Mouse (Mus musculus) hindbrain, postnatal 0 days (tissue): ENCODE measurements at regions not wholly inside any gene's neighbourhood (a gene's known extent, or its start where the extent isn't known, plus 50 kb on each side); places are given as distances from the start of the nearest gene placed in this dataset.

Source experiments
- ATAC-seq: fragments of 200-750 bp; cut with Nextera tagmentation; 2 replicates; pipeline ENCODE4 v1.8.0; 2017; ENCODE audit warnings: mild to moderate bottlenecking, moderate TSS enrichment, moderate library complexity
- DNase-seq: peaks from one replicate; pipeline ENCODE4 v3.0.0-alpha.2; 2015; ENCODE audit warnings: low spot score
- H3K27ac ChIP-seq: fragments of 300-500 bp; sonication (generic); 2 replicates; pipeline ENCODE4 v1.5.1; 2014; ENCODE audit warnings: mild to moderate bottlenecking
- H3K27me3 ChIP-seq: fragments of 300-500 bp; sonication (generic); 2 replicates; pipeline ENCODE4 v1.6.1; 2014; ENCODE audit warnings: low read length, mixed read lengths; ENCODE audit not compliant: insufficient read depth
- H3K36me3 ChIP-seq: fragments of 300-500 bp; sonication (generic); 2 replicates; pipeline ENCODE4 v1.6.1; 2014; ENCODE audit warnings: low read length, mixed read lengths; ENCODE audit not compliant: insufficient read depth
- H3K4me1 ChIP-seq: fragments of 300-500 bp; sonication (generic); 2 replicates; pipeline ENCODE4 v1.6.1; 2014; ENCODE audit warnings: antibody characterized with exemption, low read length, mixed read lengths; ENCODE audit not compliant: insufficient read depth
- H3K4me2 ChIP-seq: fragments of 300-500 bp; sonication (generic); 2 replicates; pipeline ENCODE4 v1.6.1; 2014; ENCODE audit warnings: low read depth, mild to moderate bottlenecking, low read length, moderate library complexity, mixed read lengths
- H3K4me3 ChIP-seq: fragments of 300-500 bp; sonication (generic); 2 replicates; pipeline ENCODE4 v1.5.1; 2014; ENCODE audit warnings: low read length
- H3K9ac ChIP-seq: fragments of 300-500 bp; sonication (generic); replicated peaks from 2 replicates; pipeline ENCODE4 v1.6.1; 2014; ENCODE audit warnings: mild to moderate bottlenecking, low read length, moderate library complexity, mixed read lengths
- H3K9me3 ChIP-seq: fragments of 300-500 bp; sonication (generic); 2 replicates; pipeline ENCODE4 v1.6.1; 2016; ENCODE audit warnings: low read length, mixed read lengths
- CTCF ChIP-seq: IDR thresholded peaks from 2 replicates; pipeline ENCODE4 v1.5.1; 2016; ENCODE audit warnings: antibody characterized with exemption, control low read depth, low read depth
- WGBS: fragments of 180-500 bp; shearing (Covaris S2); extraction: QIAGEN DNeasy Blood & Tissue Kit; methylation state at CpG from one replicate; pipeline ENCODE4 v1.1.7; 2014; 5-methylcytosine and 5-hydroxymethylcytosine counted together

DNA sequence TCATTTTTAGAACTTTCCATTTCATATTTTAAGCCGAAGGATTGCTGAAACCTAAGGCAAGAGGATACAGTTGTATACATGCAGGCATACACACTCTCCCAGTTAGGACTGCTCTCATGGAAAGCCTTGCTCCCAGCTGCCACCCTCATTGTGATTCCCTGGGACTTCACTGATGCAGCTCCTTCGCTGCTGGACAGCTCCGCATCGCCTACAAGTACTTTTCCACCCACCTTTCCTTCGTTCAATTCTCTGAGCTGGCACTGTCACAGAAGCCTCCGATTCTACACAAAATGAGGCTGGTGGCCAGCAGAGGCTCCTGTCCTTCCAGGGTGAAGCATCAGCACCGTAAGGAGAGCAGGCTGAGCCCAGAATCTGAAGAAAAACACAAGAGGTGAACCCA, 105.5 kb upstream of the Mkln1 start:
- 54% methylated on average over 7 of the region's 7 CpGs for WGBS
- ATAC-seq (no peak), DNase-seq (no peak)
- H3K4me3 ChIP-seq = no peak overlapping the region
- no peak overlapping the region for H3K9ac ChIP-seq
- no peaks in the 10 kb centered on the region for H3K9me3 ChIP-seq
- no peaks in the 10 kb centered on the region for H3K27me3 ChIP-seq
- H3K27ac ChIP-seq = no peak overlapping the region
- no peak for TF ChIP-seq CTCF
- H3K4me2 ChIP-seq = no peak overlapping the region
- no peaks in the 10 kb centered on the region for H3K36me3 ChIP-seq
- H3K4me1 ChIP-seq = peaks cover 7% of the 10 kb centered on the region; the same call in 1 of the 2 replicates

DNA sequence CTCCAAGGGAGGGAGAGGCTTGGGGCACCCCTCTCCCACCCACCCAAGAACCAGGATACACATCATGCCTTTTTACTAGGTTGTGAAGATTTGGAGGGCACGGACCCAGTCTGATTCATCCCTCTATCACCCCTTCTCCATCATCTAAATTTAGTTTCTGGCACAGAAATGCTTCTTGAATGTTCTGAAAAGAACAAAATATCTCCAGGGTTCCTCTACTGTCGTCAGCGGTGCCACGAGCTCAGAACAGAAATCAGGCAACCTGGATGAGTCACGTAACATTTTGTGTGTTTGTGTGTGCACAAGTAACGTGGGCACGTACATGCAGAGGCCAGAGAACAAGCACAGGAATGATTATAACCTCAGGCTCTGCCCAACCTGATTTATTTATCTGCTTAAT, 99.1 kb upstream of the Mkln1 start:
- no peak overlapping the region for H3K9ac ChIP-seq
- no peaks in the 10 kb centered on the region for H3K4me1 ChIP-seq
- no peak overlapping the region for H3K4me3 ChIP-seq
- no peaks in the 10 kb centered on the region for H3K27me3 ChIP-seq
- no peaks in the 10 kb centered on the region for H3K36me3 ChIP-seq
- H3K27ac ChIP-seq = no peak overlapping the region
- 84% methylated on average over 7 of the region's 7 CpGs for WGBS
- no peaks in the 10 kb centered on the region for H3K9me3 ChIP-seq
- H3K4me2 ChIP-seq = no peak overlapping the region
- no peak for ATAC-seq
- DNase-seq = no peak
- no peak for TF ChIP-seq CTCF

DNA sequence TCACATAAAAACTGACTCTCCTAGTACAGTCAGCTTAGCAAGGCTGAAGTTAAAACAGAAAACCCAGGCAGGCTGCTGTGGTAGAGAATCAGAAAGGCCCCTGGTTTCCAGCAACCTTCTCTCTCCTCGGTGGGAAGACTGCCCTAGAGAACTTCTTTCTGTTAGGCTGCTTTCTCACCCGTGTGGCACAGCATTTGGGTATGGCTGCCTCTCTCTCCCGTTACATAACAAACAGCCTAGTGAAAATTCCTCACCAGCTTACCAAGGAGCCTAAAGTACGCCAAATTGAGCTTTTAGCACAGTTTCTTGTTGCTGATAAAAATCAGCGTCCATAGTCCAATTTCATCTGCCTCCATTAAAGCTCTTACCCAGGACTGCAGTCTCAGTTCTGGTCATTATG, 92.8 kb upstream of the Mkln1 start:
- no peak overlapping the region for H3K4me3 ChIP-seq
- 60% methylated on average over 5 of the region's 5 CpGs for WGBS
- ATAC-seq = no peak

DNA sequence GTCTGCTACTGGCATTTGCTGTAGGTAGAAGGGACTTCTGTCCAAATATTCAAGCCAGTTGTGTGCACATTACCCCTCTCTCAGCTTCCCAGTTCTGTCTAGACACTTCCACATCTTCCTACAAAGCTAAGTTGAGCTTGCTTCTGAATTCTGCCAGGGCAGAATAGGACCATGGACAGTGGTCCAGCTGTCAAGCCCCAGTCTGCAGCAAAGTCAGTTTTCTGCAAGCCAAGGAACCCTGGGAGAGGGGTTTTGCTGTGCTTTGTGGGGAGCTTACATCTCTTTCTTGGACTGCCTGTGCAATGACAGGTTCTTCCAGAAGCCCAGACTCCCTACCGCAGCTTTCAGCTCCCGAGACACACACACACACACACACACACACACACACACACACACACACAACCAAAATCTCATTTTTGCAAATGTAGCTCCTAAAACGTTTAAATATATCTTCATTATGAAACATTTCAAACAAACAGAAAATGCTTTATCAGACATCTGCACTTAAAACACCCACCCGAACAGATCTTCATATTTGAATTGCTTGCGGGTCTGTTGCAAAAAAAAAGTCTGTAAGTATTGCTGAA, 91.4 kb upstream of the Mkln1 start:
- no peaks in the 10 kb centered on the region for H3K36me3 ChIP-seq
- H3K4me1 ChIP-seq = no peaks in the 10 kb centered on the region
- no peak overlapping the region for H3K4me3 ChIP-seq

More for the DNA sequence above, 92.8 kb upstream of the Mkln1 start:
- Histone ChIP-seq H3K27ac (no peak overlapping the region), H3K36me3 (no peaks in the 10 kb centered on the region), H3K9me3 (no peaks in the 10 kb centered on the region), H3K4me1 (no peaks in the 10 kb centered on the region), H3K9ac (no peak overlapping the region), H3K4me2 (no peak overlapping the region), H3K27me3 (no peaks in the 10 kb centered on the region)
- DNase-seq = no peak
- TF ChIP-seq CTCF = no peak

DNA sequence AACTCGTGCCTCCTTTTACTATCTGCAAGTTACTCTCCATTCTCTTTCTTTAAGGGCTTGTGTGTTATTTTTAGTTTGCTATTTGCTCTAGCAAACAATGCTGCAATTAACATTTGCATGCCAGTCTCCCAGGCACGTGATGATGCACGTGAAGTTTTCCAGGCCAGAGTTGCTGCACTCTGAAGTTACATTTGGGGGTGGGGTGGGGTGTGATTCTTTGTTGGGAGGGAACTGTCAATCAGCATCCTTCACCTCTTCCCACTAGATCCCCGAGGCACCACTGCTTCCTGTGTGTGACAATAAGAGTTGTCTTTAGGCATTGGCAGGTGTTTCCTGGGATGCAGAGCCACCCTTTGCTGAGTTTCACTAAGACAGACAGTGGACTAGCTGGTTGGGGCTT, 90.6 kb upstream of the Mkln1 start:
- no peak for ATAC-seq
- Histone ChIP-seq H3K4me1 (no peaks in the 10 kb centered on the region), H3K36me3 (no peaks in the 10 kb centered on the region), H3K9ac (no peak overlapping the region), H3K27me3 (no peaks in the 10 kb centered on the region), H3K9me3 (no peaks in the 10 kb centered on the region), H3K27ac (no peak overlapping the region), H3K4me3 (no peak overlapping the region), H3K4me2 (no peak overlapping the region)
- WGBS = 23% methylated on average over 4 of the region's 4 CpGs
- DNase-seq = no peak
- TF ChIP-seq CTCF = no peak

More for the DNA sequence above, 91.4 kb upstream of the Mkln1 start:
- WGBS = 57% methylated on average over 5 of the region's 5 CpGs
- ATAC-seq (0 out of 2 replicates have a peak, but pooled peaks have one; percentile 32), DNase-seq (peak; percentile 35)
- Histone ChIP-seq H3K4me2 (no peak overlapping the region), H3K9me3 (no peaks in the 10 kb centered on the region), H3K27me3 (no peaks in the 10 kb centered on the region), H3K27ac (no peak overlapping the region), H3K9ac (no peak overlapping the region)
- TF ChIP-seq CTCF = no peak

DNA sequence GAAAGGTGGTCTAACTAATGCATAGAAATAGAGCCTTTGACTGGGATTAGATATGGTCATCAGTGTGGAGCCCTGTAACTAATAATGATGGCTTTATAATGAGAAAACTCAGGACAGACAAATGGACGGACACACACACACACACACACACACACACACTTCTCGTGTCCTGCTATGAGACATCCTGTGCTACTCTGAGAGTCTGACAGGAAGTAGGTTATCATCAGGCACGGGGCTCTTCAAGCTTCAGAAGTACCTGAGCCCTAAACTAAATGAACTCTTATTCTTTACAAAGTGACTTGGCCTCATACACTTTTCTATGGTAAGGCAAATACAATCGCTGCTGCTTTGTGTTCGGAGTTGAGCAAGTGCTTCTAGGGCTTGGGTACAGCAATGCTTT, 87.9 kb upstream of the Mkln1 start:
- Histone ChIP-seq H3K9me3 (no peaks in the 10 kb centered on the region), H3K27me3 (no peaks in the 10 kb centered on the region), H3K4me2 (no peak overlapping the region), H3K27ac (no peak overlapping the region), H3K36me3 (no peaks in the 10 kb centered on the region), H3K9ac (no peak overlapping the region), H3K4me3 (no peak overlapping the region), H3K4me1 (no peaks in the 10 kb centered on the region)
- ATAC-seq = no peak
- DNase-seq = no peak
- TF ChIP-seq CTCF = no peak
- WGBS = 84% methylated on average over 5 of the region's 5 CpGs

DNA sequence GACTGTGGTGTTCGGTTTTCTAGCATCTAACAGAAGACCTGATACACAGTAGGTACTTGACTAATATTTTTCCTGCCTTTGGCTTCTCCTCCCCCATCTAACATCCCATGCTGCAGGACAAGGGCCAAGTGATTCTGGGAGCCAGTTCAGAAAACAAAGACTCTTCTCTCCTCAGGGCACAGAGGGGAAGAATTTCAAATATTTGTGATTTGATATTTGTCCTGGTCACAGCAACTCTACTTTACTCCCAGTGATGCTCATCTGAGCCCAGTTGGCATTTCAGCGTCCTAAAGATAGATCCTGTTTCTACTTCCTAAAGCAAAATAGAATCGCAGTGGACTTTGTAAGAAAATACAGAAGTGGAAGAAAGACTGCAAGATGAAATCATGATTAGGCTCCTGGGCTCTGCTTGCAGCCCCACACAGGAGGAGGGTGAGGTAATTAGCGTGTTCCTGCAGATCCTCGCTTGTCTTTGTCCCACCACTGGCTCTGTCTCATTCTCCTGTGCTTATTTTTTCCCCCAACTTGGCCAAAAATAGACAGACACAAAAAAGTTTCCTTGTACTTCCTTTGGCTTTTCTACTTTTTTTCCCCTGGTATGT, 84.6 kb upstream of the Mkln1 start:
- Histone ChIP-seq H3K36me3 (no peaks in the 10 kb centered on the region), H3K9ac (no peak overlapping the region), H3K27ac (no peak overlapping the region), H3K4me3 (no peak overlapping the region), H3K4me1 (no peaks in the 10 kb centered on the region; the same call in 1 of the 2 replicates), H3K27me3 (no peaks in the 10 kb centered on the region), H3K4me2 (no peak overlapping the region), H3K9me3 (no peaks in the 10 kb centered on the region)
- no peak for TF ChIP-seq CTCF
- DNase-seq (no peak), ATAC-seq (no peak)
- WGBS = 75% methylated on average over 5 of the region's 5 CpGs
